Mouse (Mus musculus) frontal cortex, adult (tissue): ENCODE measurements around the gene Ddx50.

Source experiments
- ATAC-seq: cut with Nextera tagmentation; 2 replicates; pipeline ENCODE4 v1.9.2; 2017; ENCODE audit warnings: mild to moderate bottlenecking, moderate library complexity, mixed read lengths; ENCODE audit not compliant: low TSS enrichment

The Ddx50 gene

GRCm38 (mm10) chr10:62650881-62651810 is at the start of gene Ddx50:
Gene Ddx50, minus strand, starts transcription at chr10:62651218.
- peak; percentile 98 for ATAC-seq

- no peak for ATAC-seq
Measured at GRCm38 (mm10) chr10:62692771-62693170, 41.8 kb upstream of the Ddx50 start.

GRCm38 (mm10) chr10:62692244-62692643 is 41.2 kb upstream of the Ddx50 start:
- no peak for ATAC-seq

- ATAC-seq: no peak; the same call in 1 of the 2 replicates
Measured at GRCm38 (mm10) chr10:62687032-62687674, 36.1 kb upstream of the Ddx50 start.

GRCm38 (mm10) chr10:62683043-62683442 is 32.0 kb upstream of the Ddx50 start:
- no peak for ATAC-seq

GRCm38 (mm10) chr10:62679833-62680232 is 28.8 kb upstream of the Ddx50 start:
- ATAC-seq: no peak

GRCm38 (mm10) chr10:62677329-62677728 is 26.3 kb upstream of the Ddx50 start:
- no peak for ATAC-seq

GRCm38 (mm10) chr10:62676196-62676595 is 25.2 kb upstream of the Ddx50 start:
- ATAC-seq: no peak

- no peak for ATAC-seq
Measured at GRCm38 (mm10) chr10:62672359-62672758, 21.3 kb upstream of the Ddx50 start.

GRCm38 (mm10) chr10:62669245-62669644 is 18.2 kb upstream of the Ddx50 start:
- ATAC-seq: no peak

- ATAC-seq: no peak
Measured at GRCm38 (mm10) chr10:62668463-62668862, 17.4 kb upstream of the Ddx50 start.

- ATAC-seq: no peak
Measured at GRCm38 (mm10) chr10:62668043-62668442, 17.0 kb upstream of the Ddx50 start.

GRCm38 (mm10) chr10:62664963-62665590 is 14.1 kb upstream of the Ddx50 start:
- no peak for ATAC-seq

GRCm38 (mm10) chr10:62664171-62664570 is 13.2 kb upstream of the Ddx50 start:
- ATAC-seq: no peak

- no peak for ATAC-seq
Measured at GRCm38 (mm10) chr10:62656711-62657110, 5.7 kb upstream of the Ddx50 start.

GRCm38 (mm10) chr10:62651961-62652360 is 943 bp upstream of the Ddx50 start:
- no peak for ATAC-seq

GRCm38 (mm10) chr10:62650358-62650782 is 648 bp downstream of the Ddx50 start:
- peak; percentile 3; the same call in 1 of the 2 replicates for ATAC-seq

- no peak for ATAC-seq
Measured at GRCm38 (mm10) chr10:62604161-62604560, 46.9 kb downstream of the Ddx50 start.

GRCm38 (mm10) chr10:62603233-62604030 is 47.6 kb downstream of the Ddx50 start:
- no peak for ATAC-seq

GRCm38 (mm10) chr10:62602177-62603040 is 48.6 kb downstream of the Ddx50 start, which contains the start of gene Ddx21:
Gene Ddx21, minus strand, starts transcription at chr10:62602281.
- peak; percentile 100 for ATAC-seq

GRCm38 (mm10) chr10:62601833-62602176 is 49.2 kb downstream of the Ddx50 start:
- ATAC-seq: peak; percentile 72
